Mouse (Mus musculus): ENCODE data around the gene Scrn2. TPM values are rescaled to one million over a fixed set of nuclear protein-coding genes. Genes with fewer than 3 reads are reported as not detected.

Gene Scrn2
- 20.9 and 26.5 TPM in 2 replicates for polyA plus RNA-seq (2014; fragmentation: Nextera tagmentation; extraction: Ambion mirVana)

DNA sequence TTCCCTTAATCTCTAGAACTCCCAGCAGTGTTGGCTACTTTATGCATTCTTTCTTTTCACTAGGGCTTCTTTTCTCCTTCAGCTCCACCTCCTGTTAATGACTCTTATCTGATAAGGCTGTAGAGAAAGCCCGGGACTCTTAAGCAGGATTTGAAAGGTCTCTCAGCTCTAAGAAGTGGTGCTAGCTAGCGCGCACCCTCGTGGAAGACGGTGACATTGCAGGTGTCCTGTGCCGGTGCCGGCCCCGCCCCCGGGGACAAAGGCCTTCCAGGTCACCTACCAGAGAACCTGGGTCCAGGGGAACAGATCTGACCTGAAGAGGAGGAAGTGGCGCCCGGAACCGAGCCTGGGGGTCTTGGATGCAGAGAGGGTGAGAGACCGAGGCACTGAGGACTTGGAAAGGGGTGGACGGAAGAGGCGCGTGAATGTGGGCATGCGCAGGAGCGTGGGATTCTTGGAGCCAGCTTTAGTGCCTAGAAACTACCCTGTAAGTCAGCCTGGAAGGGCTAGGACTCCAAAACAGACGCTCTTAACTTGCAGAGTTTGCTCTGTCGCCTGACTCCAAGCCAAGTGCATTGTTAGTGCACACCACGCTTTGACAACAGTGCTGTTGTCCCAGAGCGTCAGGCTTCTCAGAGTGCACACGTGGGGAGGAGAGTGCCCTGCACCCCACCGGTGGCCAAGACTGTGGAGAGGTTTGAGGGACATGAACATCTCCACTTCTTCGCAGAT, at the start of gene Scrn2:
Scrn2 (plus strand) TSS at position 253 of the 732 bp plus-strand sequence.
- Histone ChIP-seq H3K9me3 (ENCODE audit: control insufficient read depth, low read length) (no peaks in the 10 kb centered on the region), H3K4me3 (ENCODE audit: low read depth, low read length) (peak within 1 kb of the TSS; percentile 52), H3K9ac (ENCODE audit: low read length) (peak within 1 kb of the TSS; percentile 67), H3K27me3 (ENCODE audit: control insufficient read depth, insufficient read depth, low read length) (no peaks in the 10 kb centered on the region), H3K27ac (ENCODE audit: low read depth, low read length) (no peak within 1 kb of the TSS), H3K36me3 (ENCODE audit: control insufficient read depth, insufficient read depth, low read length) (peaks cover 2% of the 10 kb centered on the region; the same call in 1 of the 2 replicates), H3K4me2 (ENCODE audit: low read depth) (peak within 1 kb of the TSS; percentile 52), H3K4me1 (ENCODE audit: control insufficient read depth, insufficient read depth, low read length) (peaks cover 8% of the 10 kb centered on the region)
- ATAC-seq (ENCODE audit: insufficient read depth, low FRiP score, low TSS enrichment) (peak; percentile 55), DNase-seq (ENCODE audit: low spot score) (peak; percentile 89)
- WGBS = 3% methylated on average over 25 of the region's 25 CpGs

DNA sequence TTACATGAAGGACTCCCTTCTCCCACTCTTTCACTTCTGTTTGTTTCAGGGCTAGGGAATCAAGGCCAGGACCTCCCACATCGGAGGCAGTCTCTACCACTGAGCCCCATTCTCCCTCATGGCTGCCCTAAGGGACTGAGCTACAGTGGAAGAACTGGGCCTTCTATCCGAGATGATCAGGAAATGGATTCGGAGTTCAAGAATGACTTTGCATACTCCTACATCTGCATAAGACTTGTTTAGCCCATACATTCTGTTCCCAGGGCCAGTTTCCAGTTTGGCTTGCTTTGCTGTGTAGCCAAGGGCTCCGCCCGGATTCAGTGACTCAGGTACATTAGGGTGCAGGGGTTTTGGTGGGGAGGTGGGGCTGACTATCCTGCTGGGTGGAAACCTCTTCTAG, 49.7 kb upstream of the Scrn2 start:
- Histone ChIP-seq H3K27me3 (ENCODE audit: control insufficient read depth, insufficient read depth, low read length) (0 out of 2 replicates have a peak, but pooled peaks cover under 1% of the 10 kb centered on the region), H3K4me2 (ENCODE audit: low read depth) (no peak overlapping the region), H3K4me3 (ENCODE audit: low read depth, low read length) (no peak overlapping the region), H3K36me3 (ENCODE audit: control insufficient read depth, insufficient read depth, low read length) (no peaks in the 10 kb centered on the region), H3K27ac (ENCODE audit: low read depth, low read length) (no peak overlapping the region), H3K9ac (ENCODE audit: low read length) (no peak overlapping the region), H3K9me3 (ENCODE audit: control insufficient read depth, low read length) (no peaks in the 10 kb centered on the region), H3K4me1 (ENCODE audit: control insufficient read depth, insufficient read depth, low read length) (peaks cover 15% of the 10 kb centered on the region)
- ATAC-seq (ENCODE audit: insufficient read depth, low FRiP score, low TSS enrichment) = no peak
- 79% methylated on average over 5 of the region's 5 CpGs for WGBS
- no peak for DNase-seq (ENCODE audit: low spot score)

DNA sequence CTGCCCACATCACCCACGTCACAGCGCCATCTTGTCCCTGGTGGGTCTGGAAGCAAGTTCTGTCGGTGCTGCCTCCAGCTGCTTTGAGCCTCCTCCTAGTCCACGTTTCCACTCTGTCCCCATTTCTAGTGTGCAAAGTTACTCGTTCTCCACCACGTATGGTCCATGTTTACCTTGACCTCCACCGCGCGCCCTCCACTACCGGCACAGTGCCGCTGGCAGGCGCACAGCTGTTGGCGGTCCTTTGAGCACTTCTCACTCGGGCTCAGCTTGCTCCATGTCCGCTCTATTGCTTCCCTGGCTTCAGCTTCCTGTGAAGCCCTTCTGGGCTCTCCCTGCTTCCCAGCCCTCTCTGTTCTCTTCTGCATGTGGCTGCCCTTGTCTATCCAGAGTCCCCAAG, 48.3 kb upstream of the Scrn2 start:
- 79% methylated on average over 15 of the region's 15 CpGs for WGBS
- 0 out of 2 replicates have a peak, but pooled peaks cover 3% of the 10 kb centered on the region for H3K27me3 ChIP-seq (ENCODE audit: control insufficient read depth, insufficient read depth, low read length)
- H3K27ac ChIP-seq (ENCODE audit: low read depth, low read length) = no peak overlapping the region

DNA sequence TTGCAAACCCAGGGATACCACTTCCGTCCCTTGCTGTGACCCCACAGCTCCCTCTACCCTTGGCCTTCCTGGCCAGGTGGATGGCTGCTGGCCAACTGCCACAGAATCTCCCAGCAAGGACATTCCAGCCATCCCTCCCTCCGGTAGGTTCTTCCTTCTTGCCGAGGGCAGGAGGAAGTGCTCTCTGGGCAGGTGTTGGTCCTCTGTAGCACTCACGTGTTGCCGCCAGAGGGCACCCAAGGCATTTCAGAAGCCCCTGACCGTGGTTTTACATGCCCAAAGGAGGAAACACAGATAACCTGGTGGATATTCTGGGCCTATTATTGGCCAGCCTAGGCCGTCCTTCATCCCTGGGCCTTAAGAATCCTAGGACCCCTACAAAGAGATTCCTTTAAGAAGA, 47.4 kb upstream of the Scrn2 start:
- Histone ChIP-seq H3K9me3 (ENCODE audit: control insufficient read depth, low read length) (no peaks in the 10 kb centered on the region), H3K27me3 (ENCODE audit: control insufficient read depth, insufficient read depth, low read length) (0 out of 2 replicates have a peak, but pooled peaks cover 3% of the 10 kb centered on the region), H3K36me3 (ENCODE audit: control insufficient read depth, insufficient read depth, low read length) (no peaks in the 10 kb centered on the region), H3K4me1 (ENCODE audit: control insufficient read depth, insufficient read depth, low read length) (peaks cover 4% of the 10 kb centered on the region; the same call in 1 of the 2 replicates), H3K27ac (ENCODE audit: low read depth, low read length) (no peak overlapping the region), H3K9ac (ENCODE audit: low read length) (no peak overlapping the region; the same call in 1 of the 2 replicates), H3K4me2 (ENCODE audit: low read depth) (no peak overlapping the region), H3K4me3 (ENCODE audit: low read depth, low read length) (no peak overlapping the region)
- 4% methylated on average over 7 of the region's 7 CpGs for WGBS
- ATAC-seq (ENCODE audit: insufficient read depth, low FRiP score, low TSS enrichment) (no peak), DNase-seq (ENCODE audit: low spot score) (peak; percentile 83)

More for the DNA sequence above, 48.3 kb upstream of the Scrn2 start:
- peaks cover 8% of the 10 kb centered on the region for H3K4me1 ChIP-seq (ENCODE audit: control insufficient read depth, insufficient read depth, low read length)
- ATAC-seq (ENCODE audit: insufficient read depth, low FRiP score, low TSS enrichment) = no peak
- no peak overlapping the region for H3K4me3 ChIP-seq (ENCODE audit: low read depth, low read length)
- no peak overlapping the region for H3K4me2 ChIP-seq (ENCODE audit: low read depth)
- H3K9me3 ChIP-seq (ENCODE audit: control insufficient read depth, low read length) = no peaks in the 10 kb centered on the region
- no peak overlapping the region for H3K9ac ChIP-seq (ENCODE audit: low read length)
- no peak for DNase-seq (ENCODE audit: low spot score)
- H3K36me3 ChIP-seq (ENCODE audit: control insufficient read depth, insufficient read depth, low read length) = no peaks in the 10 kb centered on the region

DNA sequence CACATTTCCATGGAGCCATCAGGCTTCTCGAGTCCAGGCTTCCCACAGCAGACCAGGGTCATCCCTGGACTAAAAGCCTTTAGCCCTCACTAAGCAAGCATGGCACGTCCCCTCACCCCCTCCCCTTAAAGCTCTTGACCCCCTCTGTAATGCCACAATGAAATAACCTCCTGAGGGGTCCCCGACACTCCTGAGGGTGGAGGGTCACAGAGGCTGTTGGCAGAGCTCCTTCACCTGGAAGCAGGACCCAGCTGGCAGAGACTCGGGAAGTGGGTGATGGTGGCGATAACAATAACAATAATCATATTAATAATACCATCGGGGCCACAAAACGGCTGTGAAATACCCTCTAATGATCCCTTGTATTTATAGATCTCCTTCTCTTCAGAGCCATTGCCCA, 46.9 kb upstream of the Scrn2 start, which contains the start of gene Sp2:
Sp2 (minus strand) TSS at position 101 of the 400 bp plus-strand sequence.
- H3K4me3 ChIP-seq (ENCODE audit: low read depth, low read length) = no peak within 1 kb of the TSS
- no peak within 1 kb of the TSS for H3K4me2 ChIP-seq (ENCODE audit: low read depth)
- no peak within 1 kb of the TSS; the same call in 1 of the 2 replicates for H3K9ac ChIP-seq (ENCODE audit: low read length)
- H3K27me3 ChIP-seq (ENCODE audit: control insufficient read depth, insufficient read depth, low read length) = 0 out of 2 replicates have a peak, but pooled peaks cover 5% of the 10 kb centered on the region
- 55% methylated on average over 7 of the region's 7 CpGs for WGBS
- no peak within 1 kb of the TSS for H3K27ac ChIP-seq (ENCODE audit: low read depth, low read length)
- DNase-seq (ENCODE audit: low spot score) = no peak
- peaks cover 7% of the 10 kb centered on the region; the same call in 1 of the 2 replicates for H3K4me1 ChIP-seq (ENCODE audit: control insufficient read depth, insufficient read depth, low read length)
- no peaks in the 10 kb centered on the region for H3K9me3 ChIP-seq (ENCODE audit: control insufficient read depth, low read length)
- ATAC-seq (ENCODE audit: insufficient read depth, low FRiP score, low TSS enrichment) = no peak
- no peaks in the 10 kb centered on the region for H3K36me3 ChIP-seq (ENCODE audit: control insufficient read depth, insufficient read depth, low read length)

DNA sequence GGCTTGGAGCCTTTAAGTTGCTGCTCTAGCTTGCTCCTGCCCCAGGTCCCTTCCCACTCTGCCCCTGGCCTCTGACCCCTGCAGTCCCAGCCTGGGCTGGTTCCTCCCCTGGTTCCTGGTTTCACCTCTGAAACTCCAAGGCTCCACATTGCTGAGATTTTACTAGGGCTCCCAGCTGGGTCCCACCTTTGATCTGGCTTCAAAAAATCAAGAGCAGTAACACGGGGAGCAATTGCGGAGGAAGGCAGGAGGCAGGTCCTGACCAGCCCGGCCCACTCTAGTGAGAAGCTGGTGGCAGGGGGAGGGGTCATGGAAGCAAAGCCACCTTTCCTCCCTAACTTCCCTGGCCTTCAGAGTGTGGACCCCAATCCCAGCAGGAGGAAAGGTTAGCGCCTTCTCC, 44.8 kb upstream of the Scrn2 start:
- 7% methylated on average over 4 of the region's 4 CpGs for WGBS
- H3K4me1 ChIP-seq (ENCODE audit: control insufficient read depth, insufficient read depth, low read length) = 0 out of 2 replicates have a peak, but pooled peaks cover 8% of the 10 kb centered on the region
- H3K4me3 ChIP-seq (ENCODE audit: low read depth, low read length) = no peak overlapping the region
- no peaks in the 10 kb centered on the region for H3K36me3 ChIP-seq (ENCODE audit: control insufficient read depth, insufficient read depth, low read length)
- H3K27me3 ChIP-seq (ENCODE audit: control insufficient read depth, insufficient read depth, low read length) = 0 out of 2 replicates have a peak, but pooled peaks cover 5% of the 10 kb centered on the region
- ATAC-seq (ENCODE audit: insufficient read depth, low FRiP score, low TSS enrichment) = no peak
- H3K27ac ChIP-seq (ENCODE audit: low read depth, low read length) = no peak overlapping the region
- no peak for DNase-seq (ENCODE audit: low spot score)
- no peaks in the 10 kb centered on the region for H3K9me3 ChIP-seq (ENCODE audit: control insufficient read depth, low read length)
- no peak overlapping the region for H3K4me2 ChIP-seq (ENCODE audit: low read depth)
- H3K9ac ChIP-seq (ENCODE audit: low read length) = no peak overlapping the region

DNA sequence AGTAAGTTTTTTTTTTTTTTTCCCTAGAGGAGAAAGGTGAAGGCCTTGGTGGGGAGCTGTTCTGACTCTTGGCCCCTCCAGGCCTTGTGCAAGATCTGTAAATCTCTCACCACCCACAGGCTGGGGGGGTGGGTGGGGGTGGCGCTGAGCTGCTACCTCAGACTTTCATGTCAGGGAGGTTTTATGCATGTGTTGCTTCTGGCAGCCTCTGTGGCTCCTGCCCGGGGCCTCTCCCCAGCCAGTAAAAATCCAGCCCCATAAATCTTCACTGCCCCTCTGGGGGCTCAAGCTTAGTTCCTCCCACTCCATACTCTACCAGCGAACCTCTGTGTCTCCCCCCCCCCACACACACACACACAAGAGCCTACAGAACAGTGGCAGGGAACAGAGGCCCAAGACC, 43.3 kb upstream of the Scrn2 start:
- ATAC-seq (ENCODE audit: insufficient read depth, low FRiP score, low TSS enrichment) = no peak
- H3K4me3 ChIP-seq (ENCODE audit: low read depth, low read length) = no peak overlapping the region
- H3K27ac ChIP-seq (ENCODE audit: low read depth, low read length) = no peak overlapping the region
- H3K4me2 ChIP-seq (ENCODE audit: low read depth) = no peak overlapping the region
- 0 out of 2 replicates have a peak, but pooled peaks cover 5% of the 10 kb centered on the region for H3K27me3 ChIP-seq (ENCODE audit: control insufficient read depth, insufficient read depth, low read length)
- DNase-seq (ENCODE audit: low spot score) = no peak
- no peak overlapping the region for H3K9ac ChIP-seq (ENCODE audit: low read length)
- H3K9me3 ChIP-seq (ENCODE audit: control insufficient read depth, low read length) = no peaks in the 10 kb centered on the region
- WGBS = 7% methylated on average over 3 of the region's 3 CpGs
- H3K36me3 ChIP-seq (ENCODE audit: control insufficient read depth, insufficient read depth, low read length) = no peaks in the 10 kb centered on the region
- 0 out of 2 replicates have a peak, but pooled peaks cover 9% of the 10 kb centered on the region for H3K4me1 ChIP-seq (ENCODE audit: control insufficient read depth, insufficient read depth, low read length)

DNA sequence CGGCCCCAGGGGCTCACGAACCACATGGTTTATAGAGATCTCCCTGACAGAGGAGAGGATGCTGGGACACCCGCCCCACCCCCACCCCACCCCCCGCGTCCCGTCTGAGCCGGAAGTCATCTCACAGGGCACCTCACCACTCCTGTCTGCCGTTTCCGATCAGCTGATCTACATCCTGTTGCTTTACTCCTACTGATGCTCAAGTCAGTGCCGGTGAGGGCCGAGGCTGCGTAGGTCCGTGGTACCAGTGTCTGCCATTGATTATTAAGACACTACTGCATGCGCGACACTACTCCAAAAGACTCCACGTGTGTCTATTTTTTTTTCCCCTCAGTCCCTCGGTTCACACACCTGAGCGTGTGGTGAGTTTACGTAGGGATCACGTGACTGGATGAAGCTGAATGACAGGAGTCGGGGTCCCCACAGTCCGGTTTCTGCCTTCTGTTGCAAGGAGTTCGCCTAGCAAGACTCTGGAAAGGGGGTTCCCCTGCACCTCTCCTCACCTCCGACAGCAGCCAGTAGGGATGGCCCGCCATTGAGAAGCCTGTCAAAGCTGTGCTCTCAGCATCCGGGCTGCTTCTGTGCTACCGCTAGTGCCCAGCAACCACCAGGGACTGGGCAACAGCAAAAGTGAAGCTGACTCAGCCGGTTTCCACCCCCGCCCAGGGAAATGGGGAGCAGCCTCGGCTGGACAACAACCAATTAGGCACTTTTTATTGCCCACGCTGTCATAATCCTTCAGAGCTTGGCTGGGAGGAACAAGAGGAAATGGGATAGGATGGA, 41.7 kb upstream of the Scrn2 start:
- Histone ChIP-seq H3K9ac (ENCODE audit: low read length) (peak overlapping the region; percentile 30; the same call in 1 of the 2 replicates), H3K4me3 (ENCODE audit: low read depth, low read length) (peak overlapping the region; percentile 17; the same call in 1 of the 2 replicates), H3K27me3 (ENCODE audit: control insufficient read depth, insufficient read depth, low read length) (0 out of 2 replicates have a peak, but pooled peaks cover 5% of the 10 kb centered on the region), H3K4me2 (ENCODE audit: low read depth) (peak overlapping the region; percentile 47), H3K9me3 (ENCODE audit: control insufficient read depth, low read length) (no peaks in the 10 kb centered on the region), H3K27ac (ENCODE audit: low read depth, low read length) (no peak overlapping the region), H3K36me3 (ENCODE audit: control insufficient read depth, insufficient read depth, low read length) (no peaks in the 10 kb centered on the region), H3K4me1 (ENCODE audit: control insufficient read depth, insufficient read depth, low read length) (peaks cover 22% of the 10 kb centered on the region)
- WGBS = 10% methylated on average over 31 of the region's 31 CpGs
- ATAC-seq (ENCODE audit: insufficient read depth, low FRiP score, low TSS enrichment) (no peak), DNase-seq (ENCODE audit: low spot score) (peak; percentile 42)
